Mouse (Mus musculus) yolk sac, embryonic 10.5 days (tissue): Measurements from ENCODE around the gene Gna15.

ENCODE experiments used
- DNase-seq: peaks from one replicate; pipeline ENCODE4 v3.0.0-alpha.2; 2017; ENCODE audit warnings: low spot score

The Gna15 gene

GRCm38 (mm10) chr10:81495616-81496263 lies 28.3 kb downstream of the Gna15 start:
- no peak for DNase-seq

- no peak for DNase-seq
Observed at GRCm38 (mm10) chr10:81495151-81495550, 28.9 kb downstream of the Gna15 start.

GRCm38 (mm10) chr10:81494260-81495041 lies 29.6 kb downstream of the Gna15 start:
- DNase-seq, result no peak

GRCm38 (mm10) chr10:81493601-81494220 lies 30.3 kb downstream of the Gna15 start:
- DNase-seq, result no peak

GRCm38 (mm10) chr10:81492606-81493240 lies 31.3 kb downstream of the Gna15 start:
- no peak for DNase-seq

GRCm38 (mm10) chr10:81491018-81491417 lies 33.0 kb downstream of the Gna15 start:
- DNase-seq, result no peak

GRCm38 (mm10) chr10:81489941-81490340 lies 34.1 kb downstream of the Gna15 start:
- DNase-seq, result no peak

- no peak for DNase-seq
Observed at GRCm38 (mm10) chr10:81488081-81488480, 35.9 kb downstream of the Gna15 start.

GRCm38 (mm10) chr10:81486496-81486895 lies 37.5 kb downstream of the Gna15 start:
- DNase-seq, result no peak

- DNase-seq, result no peak
Observed at GRCm38 (mm10) chr10:81485479-81486018, 38.5 kb downstream of the Gna15 start.

GRCm38 (mm10) chr10:81485060-81485449 lies 39.0 kb downstream of the Gna15 start:
- no peak for DNase-seq

- DNase-seq, result no peak
Observed at GRCm38 (mm10) chr10:81484441-81485059, 39.5 kb downstream of the Gna15 start.

- no peak for DNase-seq
Observed at GRCm38 (mm10) chr10:81483983-81484382, 40.0 kb downstream of the Gna15 start.

- DNase-seq, result no peak
Observed at GRCm38 (mm10) chr10:81482533-81482889, 41.5 kb downstream of the Gna15 start, which contains the start of gene Celf5. Gene Celf5, minus strand, starts transcription at chr10:81482709.

GRCm38 (mm10) chr10:81481605-81482532 lies 42.2 kb downstream of the Gna15 start:
- no peak for DNase-seq

- no peak for DNase-seq
Observed at GRCm38 (mm10) chr10:81474461-81474860, 49.6 kb downstream of the Gna15 start.

GRCm38 (mm10) chr10:81473003-81473451 lies 51.0 kb downstream of the Gna15 start:
- DNase-seq, result no peak

- DNase-seq, result no peak
Observed at GRCm38 (mm10) chr10:81472403-81473002, 51.5 kb downstream of the Gna15 start.

GRCm38 (mm10) chr10:81470454-81470853 lies 53.6 kb downstream of the Gna15 start:
- no peak for DNase-seq

- DNase-seq, result no peak
Observed at GRCm38 (mm10) chr10:81469253-81469652, 54.8 kb downstream of the Gna15 start.
